Mouse (Mus musculus) common myeloid progenitor, adult 5-6 weeks (primary cell): ENCODE measurements around the gene Capn11. TPM values are rescaled to one million over a fixed set of nuclear protein-coding genes. Genes with fewer than 3 reads are reported as not detected.
A peak's percentile ranks its signal among the peaks of the same experiment; 100 is the strongest.

Source experiments
- ATAC-seq: replicated peaks from 2 replicates; pipeline ENCODE4 v1.8.0; 2016; ENCODE audit warnings: low read depth, mild to moderate bottlenecking, moderate TSS enrichment, inconsistent platforms; ENCODE audit not compliant: poor library complexity, severe bottlenecking
- total RNA-seq: library from RNA; stranded (forward); fragments of 200-1000, 187-1606 nt; gene quantifications from 2 replicates; pipeline ENCODE4 v1.2.3, GENCODE M21; 2017

Gene Capn11
- total RNA-seq, 1 experiment from 2014 or later = 0.27 TPM

DNA sequence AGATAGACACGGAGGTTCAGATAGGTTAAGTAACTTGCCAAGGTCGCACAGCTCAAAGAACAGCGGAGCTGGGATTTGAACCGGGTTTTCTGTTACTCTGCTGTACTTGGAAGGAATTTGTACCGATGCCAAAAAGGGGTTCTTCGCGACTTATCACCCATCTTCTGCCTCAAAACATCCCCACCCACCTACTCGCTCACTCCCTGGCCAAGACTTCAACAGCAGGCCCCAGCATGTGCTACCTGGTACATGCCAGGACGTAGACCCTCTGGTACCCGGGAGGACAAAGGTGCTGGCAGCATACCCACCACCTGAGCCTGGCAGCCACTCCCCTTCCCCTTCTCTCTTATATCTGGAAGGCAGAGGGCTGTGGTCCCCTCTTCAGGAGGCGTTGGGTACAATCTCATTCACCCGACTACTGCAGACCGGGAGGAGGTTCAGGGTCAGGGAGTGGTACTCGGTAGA, 25.6 kb upstream of the Capn11 start:
- ATAC-seq = no peak

DNA sequence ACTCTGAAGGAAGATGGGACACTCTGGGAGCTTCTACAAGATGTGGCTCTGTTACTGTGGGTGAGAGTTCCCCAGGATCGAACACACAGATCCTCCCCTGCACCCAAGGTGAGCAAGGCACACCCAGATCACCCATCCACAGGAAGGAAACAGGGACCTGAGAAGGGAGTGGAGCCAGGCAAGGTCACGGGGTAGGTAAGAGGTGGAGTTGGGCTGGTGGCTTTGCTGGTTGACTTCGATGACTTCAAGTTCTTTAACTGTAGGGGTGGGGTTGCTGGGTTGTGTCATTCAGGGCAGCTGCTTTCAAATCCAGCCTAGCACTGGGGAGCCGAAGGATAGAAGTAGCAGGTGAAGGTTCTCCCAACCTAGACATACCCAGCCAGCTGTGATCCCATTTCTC, 23.7 kb upstream of the Capn11 start:
- no peak for ATAC-seq

DNA sequence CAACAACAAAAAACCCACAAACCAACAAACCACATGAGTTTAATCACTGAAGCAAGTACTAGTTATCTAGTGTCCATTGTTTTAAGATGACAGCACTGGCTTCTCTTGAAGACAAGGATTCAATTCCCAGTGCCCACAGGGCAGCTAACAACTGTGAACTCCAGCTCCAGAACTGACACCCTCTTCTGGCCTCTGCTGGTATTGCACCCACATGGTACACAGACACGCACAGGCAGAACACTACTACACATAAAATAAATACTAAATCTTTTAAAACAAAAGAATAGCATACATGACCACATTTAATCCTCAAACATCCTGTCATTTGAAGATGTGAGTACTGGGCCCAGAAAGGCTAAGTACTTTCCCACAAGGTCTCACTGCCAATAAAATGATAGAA, 22.5 kb upstream of the Capn11 start:
- no peak for ATAC-seq

DNA sequence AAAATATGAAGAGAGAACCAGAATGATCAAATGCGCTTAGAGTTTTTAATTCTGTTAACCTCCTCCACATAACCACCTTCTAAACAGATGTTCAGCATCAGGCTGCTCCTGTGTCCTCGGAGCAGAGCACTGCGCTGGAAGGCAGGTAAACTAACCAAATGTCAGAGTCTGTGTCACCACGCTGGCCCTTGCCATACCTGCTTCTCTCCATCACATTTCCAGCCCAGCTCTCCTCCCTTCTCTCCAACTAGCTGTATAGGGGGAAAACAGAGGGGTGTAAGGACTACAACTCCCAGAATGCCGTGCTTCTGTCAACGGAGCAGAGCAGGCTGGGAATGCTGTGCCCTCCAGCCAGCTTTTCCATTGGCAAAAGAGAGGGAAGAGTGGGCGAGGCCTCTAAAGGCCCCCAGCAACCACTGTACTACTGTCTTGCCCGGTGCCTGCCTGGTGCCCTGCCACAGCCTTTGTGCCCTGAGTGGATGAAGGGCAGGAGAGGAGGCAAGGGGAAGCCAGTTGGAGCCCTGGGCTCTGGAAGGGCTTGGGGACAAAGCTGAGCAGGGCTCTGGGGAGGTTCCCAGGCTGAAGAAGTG, 21.4 kb upstream of the Capn11 start:
- ATAC-seq = no peak

DNA sequence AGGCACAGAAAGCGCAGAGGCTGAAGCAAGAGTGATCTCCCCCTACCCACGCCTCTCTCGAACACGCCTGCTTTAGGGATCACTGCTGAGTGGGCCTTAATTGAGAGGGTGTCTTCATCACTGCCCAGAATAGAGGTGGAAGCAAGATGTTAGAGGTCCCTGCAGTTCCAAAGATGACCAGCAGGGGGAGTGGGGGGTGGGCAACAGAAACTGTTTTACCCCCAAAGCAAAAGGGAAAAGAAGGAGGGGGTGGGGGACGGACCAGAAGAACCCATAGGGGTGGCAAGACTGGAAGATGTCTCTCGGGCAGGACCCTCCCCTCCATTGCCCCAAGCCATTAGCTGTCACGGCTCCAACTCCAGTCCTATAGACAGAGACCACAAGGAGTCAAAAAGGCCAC, 19.0 kb upstream of the Capn11 start:
- peak; percentile 55 for ATAC-seq

DNA sequence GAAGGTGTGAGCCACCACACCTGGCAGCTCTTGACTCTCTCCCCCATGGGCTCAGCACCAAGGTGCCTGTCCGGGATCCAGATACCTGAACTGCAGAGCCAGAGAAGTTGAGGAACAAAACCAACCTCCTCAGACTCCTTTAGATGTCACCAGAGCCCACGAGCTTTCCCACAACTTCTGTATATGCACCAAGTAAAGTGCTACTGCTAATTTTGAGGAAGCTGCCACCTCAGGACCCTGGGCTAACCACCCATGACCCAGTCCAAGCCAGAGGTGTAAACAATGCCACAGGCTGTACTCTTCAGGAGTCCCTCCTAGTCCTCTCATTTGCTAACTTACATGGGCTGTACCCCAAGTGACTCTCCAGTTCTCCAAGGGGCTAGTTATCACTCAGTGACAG, 13.5 kb upstream of the Capn11 start:
- ATAC-seq = peak; percentile 58; the same call in 1 of the 2 replicates

DNA sequence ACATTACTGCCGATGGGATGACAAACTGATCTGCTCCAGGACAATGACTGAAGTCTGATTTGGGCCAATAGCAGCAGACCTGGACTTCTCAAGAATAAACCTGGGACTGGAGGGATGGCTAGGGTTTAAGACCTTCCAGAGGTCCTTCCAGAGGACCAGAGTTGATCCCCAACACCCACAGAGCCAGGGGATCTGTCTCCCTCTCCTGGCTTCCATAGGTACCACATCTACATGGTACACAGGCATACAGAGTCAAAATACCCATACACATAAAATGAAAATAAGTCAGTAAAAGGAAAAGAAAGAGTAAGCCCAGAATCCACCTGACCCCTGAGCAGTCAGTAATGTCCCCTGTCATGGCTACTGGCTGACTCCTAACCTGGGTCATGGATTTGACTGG, 12.7 kb upstream of the Capn11 start:
- peak; percentile 34; the same call in 1 of the 2 replicates for ATAC-seq

DNA sequence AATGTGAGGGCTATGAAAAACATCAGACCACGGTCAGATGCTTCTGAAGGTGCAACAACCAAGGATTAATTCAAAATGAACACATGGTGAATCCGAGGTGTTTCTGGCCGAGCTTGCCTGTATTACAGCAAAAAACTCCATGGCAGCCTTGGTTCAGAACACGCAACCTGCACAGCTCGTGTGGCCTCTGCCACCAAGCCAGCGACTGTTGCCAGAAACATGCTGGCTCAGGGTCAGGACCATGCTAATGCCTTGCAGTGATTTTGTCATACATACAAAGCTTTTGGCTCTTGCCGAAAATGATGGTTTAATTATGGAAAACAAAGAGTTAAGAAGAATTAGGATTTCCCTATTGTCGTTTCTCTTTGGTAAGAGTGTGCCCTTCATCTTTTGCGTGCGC, 8.9 kb upstream of the Capn11 start:
- ATAC-seq = no peak

DNA sequence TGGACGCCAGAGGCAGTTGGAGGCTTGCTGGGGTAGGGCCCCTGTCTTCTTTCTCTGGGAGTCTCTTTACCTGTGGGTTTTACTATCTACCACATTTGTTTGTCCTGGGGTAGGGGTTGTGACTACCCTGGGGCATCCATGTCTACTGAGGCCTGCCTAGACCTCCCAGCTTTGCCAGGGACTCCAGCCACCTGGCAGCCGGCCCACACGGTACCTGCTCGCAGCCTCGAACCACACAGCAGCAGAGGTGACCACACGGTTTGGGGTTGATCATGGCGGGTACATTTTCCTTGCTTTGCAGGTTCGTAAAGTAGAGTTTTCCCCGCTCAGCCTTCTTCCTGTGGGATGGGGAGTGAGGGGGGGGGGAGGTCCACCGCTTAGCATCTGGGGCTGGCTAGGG, 8.4 kb upstream of the Capn11 start:
- ATAC-seq = no peak

DNA sequence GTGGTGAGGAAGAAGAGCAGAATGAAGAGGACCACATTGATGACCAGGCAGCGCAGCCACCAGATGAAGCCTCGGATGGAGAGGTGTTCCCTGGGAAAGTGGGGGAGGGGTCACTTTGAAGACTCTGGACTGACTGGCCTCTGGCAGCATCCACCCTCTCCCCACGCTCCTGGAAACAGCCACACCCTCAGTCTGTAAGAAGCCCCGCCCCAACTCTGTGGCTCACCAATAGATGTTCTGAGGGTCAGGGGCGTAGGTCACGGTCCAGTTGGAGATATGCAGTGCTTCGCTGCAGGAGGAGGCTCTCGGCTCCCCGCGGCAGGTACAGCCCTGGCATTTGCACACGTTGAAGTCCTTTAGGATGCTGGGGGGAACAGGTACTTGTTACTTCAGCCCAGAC, 7.0 kb upstream of the Capn11 start:
- no peak for ATAC-seq

DNA sequence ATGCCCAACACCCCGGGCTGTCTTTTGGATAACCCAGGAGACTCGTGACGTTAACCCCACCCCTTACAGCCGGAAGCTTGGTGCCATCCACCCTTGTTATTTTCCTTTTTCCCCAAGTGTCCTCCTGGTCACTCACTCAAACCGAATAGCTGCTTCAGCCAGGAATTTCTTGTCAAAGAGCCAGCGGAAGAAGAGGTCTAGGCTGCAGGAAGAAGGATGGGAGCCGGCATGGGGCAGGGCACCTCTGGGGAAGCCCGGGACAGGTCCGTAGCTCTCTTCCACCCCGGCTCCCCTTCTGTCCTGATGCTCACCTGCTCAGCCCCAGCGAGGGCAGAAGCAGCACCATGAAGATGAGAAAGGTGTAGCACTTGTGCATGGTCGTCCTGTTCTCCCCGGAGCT, 5.5 kb upstream of the Capn11 start:
- ATAC-seq = no peak

DNA sequence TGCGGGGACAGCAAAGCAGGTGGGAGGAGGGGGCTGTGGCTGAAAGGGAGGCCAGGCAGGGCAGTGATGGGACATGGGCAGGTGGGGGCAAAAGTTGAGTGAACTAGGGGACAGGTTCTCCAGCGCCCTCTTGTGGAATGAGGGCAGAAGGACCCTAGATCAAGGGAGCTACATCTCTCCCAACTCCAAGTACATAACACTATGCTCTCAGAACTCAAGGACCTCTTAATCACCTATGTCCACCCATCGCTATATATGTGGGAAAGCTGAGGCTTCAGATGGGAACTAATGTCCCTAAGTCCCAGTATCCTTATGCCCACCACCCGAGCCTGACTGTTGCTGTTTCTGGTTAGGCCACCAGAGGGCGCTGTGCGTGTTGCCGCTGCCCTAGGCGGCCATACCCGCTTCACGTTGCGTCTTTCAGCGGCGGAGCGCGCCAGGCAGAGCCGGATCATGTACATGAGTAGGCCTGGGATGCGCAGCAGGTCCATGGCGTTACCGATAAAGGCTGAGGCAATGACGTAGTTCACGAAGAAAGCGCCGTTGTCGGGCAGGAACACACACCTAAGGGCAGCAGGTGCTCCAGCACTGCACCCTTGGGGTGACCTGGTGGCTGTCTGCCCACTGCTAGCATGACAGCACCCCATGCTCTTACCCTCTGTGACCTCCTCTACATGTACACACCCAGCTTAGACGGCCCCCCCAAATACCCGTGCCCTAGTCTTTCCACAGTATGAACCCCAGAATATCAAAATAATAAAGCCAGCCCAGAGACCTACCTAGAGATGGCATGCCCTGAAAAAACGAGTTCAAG, 4.2 kb upstream of the Capn11 start:
- ATAC-seq = peak; percentile 82

DNA sequence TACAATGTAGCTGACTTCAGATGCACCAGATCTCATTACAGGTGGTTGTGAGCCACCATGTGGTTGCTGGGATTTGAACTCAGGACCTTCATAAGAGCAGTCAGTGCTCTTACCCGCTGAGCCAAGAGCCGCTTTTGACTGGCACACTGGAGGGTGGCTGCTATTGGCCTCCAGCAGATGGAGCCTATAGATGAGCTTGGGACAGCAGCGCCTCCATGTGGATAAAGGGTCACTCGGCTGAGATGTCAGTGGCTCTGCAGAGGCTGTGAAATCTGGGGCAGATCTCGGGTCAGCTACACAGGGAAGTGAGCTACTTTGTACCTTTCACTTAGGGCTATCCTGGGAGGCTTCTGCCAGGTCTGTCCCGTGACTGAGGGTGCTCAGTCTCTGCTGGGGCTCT, 3.3 kb downstream of the Capn11 start:
- ATAC-seq = peak; percentile 69

DNA sequence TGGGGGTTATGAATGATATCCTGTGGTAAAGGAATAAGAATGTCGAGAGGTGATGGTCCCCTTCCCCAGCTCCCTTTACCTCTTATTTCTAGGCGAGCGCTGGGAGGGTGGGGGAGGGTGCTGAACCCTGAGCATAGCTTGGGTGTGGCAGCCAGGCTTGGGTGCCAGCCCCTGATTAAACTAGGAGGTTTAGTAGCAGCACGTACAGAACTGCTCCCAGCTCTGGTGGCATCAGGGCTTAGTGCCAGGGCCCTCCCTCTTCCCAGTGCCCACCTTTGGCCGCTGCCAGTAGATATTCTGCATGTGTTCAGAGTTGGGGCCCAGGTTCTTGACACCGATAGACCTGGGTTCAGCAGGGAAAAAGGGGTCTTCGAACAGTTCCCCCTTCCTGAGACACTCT, 5.9 kb downstream of the Capn11 start:
- ATAC-seq = no peak

DNA sequence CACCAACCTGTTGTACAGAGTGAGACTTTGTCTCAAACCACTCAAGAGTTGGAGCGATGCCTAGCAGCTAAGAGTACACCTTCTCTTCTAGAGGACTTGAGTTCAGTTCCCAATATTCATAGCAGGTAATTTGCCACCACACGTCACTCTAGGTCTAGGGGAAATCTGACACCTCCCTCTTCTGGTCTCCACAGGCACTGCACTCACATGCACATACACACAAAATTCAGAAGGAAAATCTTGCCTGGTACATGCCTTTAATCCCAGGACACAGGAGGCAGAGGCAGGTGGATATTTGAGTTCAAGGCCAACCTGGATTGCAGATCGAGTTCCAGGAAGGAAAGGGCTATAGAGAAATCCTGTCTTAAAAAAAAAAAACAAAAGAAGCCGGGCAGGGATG, 14.9 kb downstream of the Capn11 start:
- ATAC-seq = no peak

DNA sequence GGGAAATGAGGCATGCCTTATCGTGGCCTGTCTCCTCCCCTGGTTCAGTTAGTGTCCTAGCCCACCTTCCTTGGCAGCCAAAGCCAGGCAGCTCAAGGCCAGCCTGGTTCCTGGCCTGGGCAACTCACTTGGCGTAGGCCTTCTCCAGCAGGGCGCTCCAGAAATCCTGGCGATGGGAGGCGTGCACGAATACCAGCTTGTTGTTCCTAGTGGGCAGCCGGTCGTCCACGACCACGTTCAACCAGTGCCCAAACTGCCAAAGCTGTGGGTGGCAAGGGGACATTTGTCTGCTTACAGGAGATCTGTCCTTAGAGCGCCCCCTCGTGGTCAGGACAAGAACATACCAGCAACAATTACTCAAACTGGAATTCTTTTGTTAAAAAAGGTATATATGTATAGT, 16.4 kb downstream of the Capn11 start:
- ATAC-seq = peak; percentile 58; the same call in 1 of the 2 replicates

DNA sequence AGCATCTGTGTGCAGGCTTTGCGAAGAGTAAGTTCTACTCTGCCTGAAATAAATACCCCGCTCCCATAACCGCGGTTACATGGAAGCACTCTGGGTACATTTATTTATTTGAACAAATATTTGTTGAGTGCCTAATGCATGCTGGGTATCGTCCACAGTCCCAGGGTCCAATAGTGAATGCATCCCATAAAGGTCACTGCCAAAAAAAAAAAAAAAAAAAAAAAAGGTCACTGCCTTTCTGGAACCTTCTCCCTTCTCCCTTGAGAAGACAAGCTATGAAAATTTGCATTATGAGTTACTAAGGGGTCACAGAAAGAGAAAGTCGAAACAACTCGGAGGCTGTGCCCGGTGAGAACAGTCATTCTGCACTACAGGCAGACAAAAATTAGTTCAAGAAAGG, 17.1 kb downstream of the Capn11 start:
- no peak for ATAC-seq

DNA sequence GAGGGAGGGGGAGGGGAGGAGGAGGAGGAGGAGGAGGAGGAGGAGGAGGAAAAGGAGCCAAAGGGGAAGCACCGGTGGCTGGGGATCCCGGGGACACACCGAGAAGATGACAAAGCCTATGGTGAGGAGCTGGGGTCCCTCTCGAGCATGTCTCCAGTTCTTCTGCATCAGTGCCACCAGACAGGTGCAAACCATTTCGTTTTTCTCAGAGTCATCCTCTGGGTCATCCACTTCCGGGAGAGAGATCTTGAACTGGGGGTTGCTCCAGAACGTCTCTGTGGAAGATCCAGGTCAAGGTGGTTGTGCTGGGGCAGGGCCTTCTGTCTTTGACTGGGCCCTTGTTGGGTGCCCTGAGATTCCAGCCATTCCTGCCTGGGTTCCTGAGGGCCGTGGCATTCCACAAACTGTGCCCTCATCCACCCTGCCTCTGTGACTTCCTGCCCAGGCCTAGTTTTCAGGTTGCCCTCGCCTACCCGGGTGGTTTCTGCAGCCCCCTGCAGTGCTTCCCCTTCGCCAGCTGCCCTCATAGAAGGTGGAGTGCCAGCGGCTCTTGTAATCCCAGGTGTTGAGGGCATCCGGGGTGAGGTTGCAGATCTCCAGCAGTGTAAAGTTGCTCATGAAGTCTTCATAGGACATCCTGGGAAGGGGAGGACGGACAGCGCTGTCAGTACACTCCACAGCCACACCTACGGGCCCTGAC, 20.4 kb downstream of the Capn11 start:
- no peak for ATAC-seq

DNA sequence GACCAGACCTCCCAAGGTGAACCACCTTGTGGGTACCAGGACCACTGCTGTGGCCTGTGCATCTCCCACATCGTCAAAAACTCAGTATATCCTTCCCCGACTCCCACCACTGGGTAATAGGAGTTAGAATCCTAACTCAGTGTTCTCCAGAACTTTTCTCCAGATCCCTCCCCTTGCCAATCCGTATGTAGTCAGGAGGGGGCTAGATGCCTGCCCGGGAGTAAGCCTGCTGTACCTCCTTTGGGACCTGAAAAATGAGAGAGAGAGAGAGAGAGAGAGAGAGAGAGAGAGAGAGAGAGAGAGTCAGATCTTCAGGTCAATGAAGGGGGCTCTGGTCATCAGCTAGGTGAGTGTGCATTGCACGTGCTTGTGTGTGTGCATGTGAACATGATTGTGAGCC, 25.1 kb downstream of the Capn11 start:
- no peak for ATAC-seq

DNA sequence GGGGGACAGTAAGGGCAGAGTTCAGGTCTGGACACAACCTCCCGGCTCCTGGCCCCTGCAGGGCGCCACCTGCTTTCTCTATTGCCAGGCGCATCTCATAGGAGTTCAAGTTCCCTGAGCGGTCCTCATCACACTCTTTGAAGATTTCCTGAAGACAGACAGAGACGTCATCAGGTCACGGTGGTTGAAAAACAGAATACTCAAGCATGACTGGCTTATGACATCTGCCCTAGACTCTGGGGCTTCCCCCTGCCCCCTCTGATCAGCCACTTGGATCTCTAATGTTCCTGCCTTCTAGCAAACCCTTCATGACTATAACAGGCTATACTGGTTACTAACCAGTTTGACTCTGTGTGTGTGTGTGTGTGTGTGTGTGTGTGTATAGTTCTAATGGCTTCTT, 27.2 kb downstream of the Capn11 start:
- ATAC-seq = no peak

DNA sequence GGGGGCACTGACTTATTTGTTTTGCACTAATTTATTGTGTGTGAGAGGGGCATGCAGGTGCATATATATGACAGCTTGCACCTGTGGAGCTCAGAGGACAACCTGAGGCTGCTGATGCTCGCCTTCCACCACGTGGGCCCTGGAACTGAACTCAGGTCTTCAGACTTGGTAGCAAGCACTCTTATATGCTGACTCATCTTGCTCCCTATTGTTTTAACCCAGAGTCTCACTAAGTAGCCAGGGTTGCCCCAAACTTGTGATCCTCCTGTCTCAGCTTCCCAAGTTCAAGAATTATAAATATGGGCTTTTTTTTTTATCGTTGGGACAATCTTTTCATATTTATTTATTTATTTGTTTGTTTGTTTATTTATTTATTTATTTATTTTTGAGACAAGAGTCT, 28.1 kb downstream of the Capn11 start:
- no peak for ATAC-seq
